Comparison of ENCODE assay signal across 9 mouse cellular contexts in genomic region chr14:55853621-55854285, GRCm38 (mm10). TPM values are rescaled to one million over a fixed set of nuclear protein-coding genes. Genes with fewer than 3 reads are reported as not detected.
A peak's percentile ranks its signal among the peaks of the same experiment; 100 is the strongest.
DNase-seq lines count a peak whose midpoint lies in the region; ATAC-seq lines count a peak whose summit lies in the region.
"Had no signal": no experiment of that assay in that cellular context is flagged by ENCODE, and none has a peak within 500 bp of the region (broad histone marks: within the 10 kb centered on the region; RNA-seq: fewer than 3 reads in every experiment).

Gene Nynrin (plus strand): TSS chr14:55854010.

- no peaks in the 10 kb centered on the region for H3K9me3 ChIP-seq in hindbrain, embryonic 16.5 days (ENCODE audit: control insufficient read depth, low read length)
- H3K9me3 ChIP-seq in liver, embryonic 15.5 days (replicated peaks) = no peaks in the 10 kb centered on the region
- H3K9me3 ChIP-seq in neural tube, embryonic 11.5 days (ENCODE audit: control insufficient read depth, low read length) = no peaks in the 10 kb centered on the region

- H3K9ac ChIP-seq in hindbrain, embryonic 16.5 days (ENCODE audit: low read depth, low read length) = peak within 1 kb of the TSS; percentile 84
- peak within 1 kb of the TSS; percentile 32 for H3K9ac ChIP-seq in liver, embryonic 15.5 days
- peak within 1 kb of the TSS; percentile 56 for H3K9ac ChIP-seq in neural tube, embryonic 11.5 days (ENCODE audit: low read length)

- 1% methylated on average over 32 of the region's 33 CpGs for WGBS in hindbrain, embryonic 16.5 days
- 3% methylated on average over 33 of the region's 33 CpGs for WGBS in liver, embryonic 15.5 days (ENCODE audit: insufficient replicate concordance)
- WGBS in neural tube, embryonic 11.5 days = 2% methylated on average over 28 of the region's 33 CpGs

- H3K4me2 ChIP-seq in hindbrain, embryonic 16.5 days (ENCODE audit: low read length) = peak within 1 kb of the TSS; percentile 74
- H3K4me2 ChIP-seq in liver, embryonic 15.5 days = peak within 1 kb of the TSS; percentile 72
- H3K4me2 ChIP-seq in neural tube, embryonic 11.5 days (ENCODE audit: low read depth) = peak within 1 kb of the TSS; percentile 72

- H3K4me1 ChIP-seq in hindbrain, embryonic 16.5 days (ENCODE audit: control insufficient read depth, insufficient read depth, low read depth, low read length) = peaks cover 38% of the 10 kb centered on the region
- peaks cover 34% of the 10 kb centered on the region for H3K4me1 ChIP-seq in liver, embryonic 15.5 days (replicated peaks)
- H3K4me1 ChIP-seq in neural tube, embryonic 11.5 days (ENCODE audit: control insufficient read depth, insufficient read depth, low read length) = peaks cover 30% of the 10 kb centered on the region

- H3K36me3 ChIP-seq in hindbrain, embryonic 16.5 days (ENCODE audit: control insufficient read depth, insufficient read depth, low read length) = no peaks in the 10 kb centered on the region
- no peaks in the 10 kb centered on the region for H3K36me3 ChIP-seq in liver, embryonic 15.5 days (replicated peaks)
- H3K36me3 ChIP-seq in neural tube, embryonic 11.5 days (ENCODE audit: control insufficient read depth, insufficient read depth, low read length) = no peaks in the 10 kb centered on the region

- no peaks in the 10 kb centered on the region for H3K27me3 ChIP-seq in hindbrain, embryonic 16.5 days (replicated peaks; ENCODE audit: control insufficient read depth, insufficient read depth, low read length)
- peaks cover 31% of the 10 kb centered on the region for H3K27me3 ChIP-seq in liver, embryonic 15.5 days
- no peaks in the 10 kb centered on the region for H3K27me3 ChIP-seq in neural tube, embryonic 11.5 days (ENCODE audit: control insufficient read depth, insufficient read depth, low read length)

- H3K4me3 ChIP-seq in hindbrain, embryonic 16.5 days (ENCODE audit: low read length) = peak within 1 kb of the TSS; percentile 54
- peak within 1 kb of the TSS; percentile 57 for H3K4me3 ChIP-seq in liver, embryonic 15.5 days (replicated peaks)
- H3K4me3 ChIP-seq in neural tube, embryonic 11.5 days (ENCODE audit: low read depth, low read length) = peak within 1 kb of the TSS; percentile 48

- H3K27ac ChIP-seq in hindbrain, embryonic 16.5 days (ENCODE audit: low read depth, low read length) = peak within 1 kb of the TSS; percentile 84
- H3K27ac ChIP-seq in liver, embryonic 15.5 days (replicated peaks) = peak within 1 kb of the TSS; percentile 53
- peak within 1 kb of the TSS; percentile 84 for H3K27ac ChIP-seq in neural tube, embryonic 11.5 days (ENCODE audit: low read depth, low read length)

- peak; percentile 43 for ATAC-seq in frontal cortex, adult (ENCODE audit: low TSS enrichment)
- peak; percentile 82 for ATAC-seq in hindbrain, embryonic 16.5 days
- peak; percentile 68 for ATAC-seq in liver, embryonic 15.5 days (ENCODE audit: insufficient read depth)
- peak; percentile 89 for ATAC-seq in neural tube, embryonic 11.5 days (ENCODE audit: insufficient read depth, low FRiP score, low TSS enrichment)
- ATAC-seq: Patski had no signal

- DNase-seq in frontal cortex, postnatal 36 days (ENCODE audit: low spot score in 2 of 2) = no peak
- peak; percentile 25 for DNase-seq in brain, adult 2 months (ENCODE audit: low read depth, low spot score)
- peak; percentile 70 for DNase-seq in gastrocnemius, postnatal 10 days
- DNase-seq in neural tube, embryonic 11.5 days (ENCODE audit: low spot score) = peak; percentile 83
- DNase-seq in thymus, postnatal 36 days = peak; percentile 78 to 84

RNA-seq across cellular contexts. Expression of gene Nynrin, which starts in this region (rescaled TPM):
- 10 to 100 TPM in 1 of 2 experiments, 1 to 10 TPM in 1; 9.3 to 15.3 TPM for total RNA-seq in gastrocnemius, postnatal 10 days (2021)
- 8.4 and 13.7 TPM in 2 replicates for polyA plus RNA-seq in hindbrain, embryonic 16.5 days (2015; fragmentation: Nextera tagmentation; extraction: Ambion mirVana)
- 2.0 and 2.1 TPM in 2 replicates for polyA plus RNA-seq in liver, embryonic 15.5 days (2015; fragmentation: Nextera tagmentation; extraction: Ambion mirVana)
- 15.1 and 16.0 TPM in 2 replicates for polyA plus RNA-seq in neural tube, embryonic 11.5 days (2014; fragmentation: Nextera tagmentation; extraction: Ambion mirVana)
- polyA plus RNA-seq: Patski had no signal

Comparison
In these comparisons a context has a peak if more than half of its experiments do, and no peak if none do; other contexts are left out.
1. DNase-seq: peak in brain, adult 2 months (single experiment), gastrocnemius, postnatal 10 days (single experiment), neural tube, embryonic 11.5 days (single experiment) and thymus, postnatal 36 days (2 of 2); none in frontal cortex, postnatal 36 days (0 of 2).
2. H3K9ac ChIP-seq: peak in every context shown above with its lines; median percentile 84 in hindbrain, embryonic 16.5 days; 56 in neural tube, embryonic 11.5 days; 32 in liver, embryonic 15.5 days.
3. Peak in every context shown above with its lines, with median percentiles within 50 percentile points of each other: ATAC-seq, H3K27ac ChIP-seq, H3K4me2 ChIP-seq and H3K4me3 ChIP-seq.